Mouse (Mus musculus) cerebellum, adult 9-11 months (tissue): ENCODE data around the gene Lgals4.
"Not testable (repeated sequence)": the region's sequence is repeated elsewhere in the genome, so short reads cannot be mapped to it uniquely, and the experiment has no call there.

Experiments used
- DNase-seq: peaks from one replicate; pipeline ENCODE4 v3.0.0; 2022

The Lgals4 gene

DNA sequence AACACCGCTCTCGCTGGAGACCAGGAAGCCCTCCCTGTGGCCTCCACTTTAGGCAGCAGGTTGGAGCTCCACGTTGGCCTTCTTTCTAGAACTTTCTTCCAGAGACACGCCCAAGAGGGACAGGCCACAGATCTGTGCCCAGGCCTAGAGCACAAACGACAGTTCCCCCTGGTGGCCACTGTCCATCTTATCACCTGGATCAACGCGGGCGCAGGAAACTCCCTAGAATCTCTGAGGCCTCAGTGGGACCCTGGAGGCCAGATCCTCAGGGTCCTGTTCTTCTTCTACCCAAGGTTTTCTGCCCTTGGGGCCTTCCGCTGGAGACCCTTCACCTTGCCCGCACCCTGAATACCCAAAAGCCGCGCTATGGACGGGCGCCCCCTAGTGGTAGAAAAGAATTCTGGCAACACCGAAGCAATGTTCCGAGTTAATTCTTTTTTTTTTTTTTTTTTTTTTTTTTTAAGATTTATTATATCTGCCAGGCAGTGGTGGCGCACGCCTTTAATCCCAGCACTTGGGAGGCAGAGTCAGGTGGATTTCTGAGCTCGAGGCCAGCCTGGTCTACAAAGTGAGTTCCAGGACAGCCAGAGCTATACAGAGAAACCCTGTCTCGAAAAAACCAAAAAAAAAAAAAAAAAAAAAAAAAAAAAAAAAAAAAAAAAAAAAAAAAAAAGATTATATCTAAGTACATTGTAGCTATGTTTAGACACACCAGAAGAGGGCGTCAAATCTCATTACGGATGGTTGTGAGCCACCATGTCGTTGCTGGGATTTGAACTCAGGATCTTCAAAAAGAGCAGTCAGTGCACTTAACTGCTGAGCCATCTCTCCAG is 34.1 kb downstream of the Lgals4 start:
- DNase-seq: peak; percentile 70

DNA sequence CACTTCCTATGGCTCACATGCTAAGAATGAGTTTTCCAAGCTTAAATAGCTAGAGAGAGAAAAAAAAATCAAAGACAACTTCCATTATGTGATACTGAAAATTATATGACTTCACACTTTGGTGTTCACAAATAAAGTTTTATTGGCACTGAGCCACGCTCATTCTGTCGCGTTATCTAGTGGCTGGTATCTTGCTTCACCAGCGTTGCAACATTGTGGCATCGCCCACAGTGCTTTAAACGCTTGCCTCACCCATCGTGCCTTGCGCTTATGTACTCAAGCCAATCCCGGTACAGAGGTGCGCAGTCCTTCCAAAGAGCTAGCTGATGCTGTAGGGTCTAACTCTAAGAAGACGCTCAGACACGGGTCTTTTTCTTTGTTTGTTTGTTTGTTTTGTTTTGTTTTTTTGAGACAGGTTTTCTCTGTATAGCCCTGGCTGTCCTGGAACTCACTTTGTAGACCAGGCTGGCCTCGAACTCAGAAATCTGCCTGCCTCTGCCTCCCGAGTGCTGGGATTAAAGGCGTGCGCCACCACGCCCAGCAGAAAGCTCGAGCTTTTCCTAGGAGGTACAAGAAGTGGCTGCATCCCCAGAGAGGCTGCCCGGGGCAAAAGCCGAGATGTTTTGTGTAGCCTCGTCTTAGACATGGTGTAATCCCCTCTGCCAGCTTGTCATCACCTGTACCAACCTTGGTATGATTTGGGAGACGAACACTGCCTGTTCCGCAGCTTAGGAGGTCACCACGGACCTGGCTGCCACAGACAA is 37.4 kb downstream of the Lgals4 start:
- DNase-seq: no peak

DNA sequence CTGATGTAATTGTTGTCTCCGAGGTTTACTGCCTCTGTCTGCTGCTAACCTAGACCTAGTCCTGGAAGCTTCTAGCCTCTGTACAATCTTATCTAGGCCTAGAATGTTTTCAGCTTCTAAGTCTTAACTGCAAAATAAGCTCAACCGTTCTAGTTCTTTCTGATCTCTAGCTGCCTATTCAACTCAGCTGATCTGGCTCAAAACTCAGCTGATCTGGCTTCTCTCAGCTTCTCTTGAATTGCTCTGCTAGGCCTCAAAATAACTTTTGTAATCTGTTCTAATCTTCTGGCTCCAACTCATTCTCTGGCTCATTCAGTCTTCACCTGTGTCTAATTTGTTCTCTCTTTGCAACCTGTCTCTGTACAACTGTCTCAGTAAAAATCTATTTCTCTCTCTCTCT is 40.9 kb downstream of the Lgals4 start:
- DNase-seq: no peak

DNA sequence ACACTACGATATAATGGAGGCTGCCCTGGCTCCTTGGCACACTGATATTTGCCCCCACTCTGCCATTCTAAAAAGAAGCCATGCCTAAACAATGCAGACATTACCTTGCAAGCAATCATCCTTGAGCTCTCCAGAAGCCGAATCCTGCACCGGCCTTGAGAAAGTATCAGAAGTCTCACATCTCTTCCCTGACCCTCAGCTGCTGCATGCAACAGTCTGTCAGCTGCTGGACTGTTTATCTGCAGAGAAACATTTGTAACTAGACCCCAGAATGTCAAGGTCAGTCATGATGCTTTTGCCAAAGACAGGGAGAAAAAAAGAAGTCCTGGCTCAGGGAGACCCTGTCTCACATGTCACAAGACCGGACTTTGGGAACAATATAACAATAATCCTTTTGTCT is 42.4 kb downstream of the Lgals4 start:
- no peak for DNase-seq

DNA sequence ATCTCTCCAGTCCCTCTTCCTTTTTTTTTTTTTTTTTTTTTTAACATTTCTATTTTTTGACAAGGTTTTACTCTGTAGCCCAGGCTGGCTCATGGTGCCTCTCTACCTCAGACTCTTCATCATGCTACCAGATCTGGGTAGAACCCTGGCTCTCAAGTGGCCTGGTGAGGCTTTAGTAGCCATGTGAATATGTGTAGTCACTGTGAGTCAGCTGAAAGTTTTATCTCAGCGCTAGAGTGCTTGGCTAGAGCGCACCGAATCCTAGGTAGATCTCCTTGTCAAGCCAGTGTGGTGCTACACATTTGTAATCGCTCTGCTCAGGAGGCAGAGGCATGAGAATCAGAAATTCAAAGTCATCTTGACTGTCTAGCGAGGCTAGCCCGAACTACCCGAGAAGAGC is 43.5 kb downstream of the Lgals4 start:
- no peak for DNase-seq

DNA sequence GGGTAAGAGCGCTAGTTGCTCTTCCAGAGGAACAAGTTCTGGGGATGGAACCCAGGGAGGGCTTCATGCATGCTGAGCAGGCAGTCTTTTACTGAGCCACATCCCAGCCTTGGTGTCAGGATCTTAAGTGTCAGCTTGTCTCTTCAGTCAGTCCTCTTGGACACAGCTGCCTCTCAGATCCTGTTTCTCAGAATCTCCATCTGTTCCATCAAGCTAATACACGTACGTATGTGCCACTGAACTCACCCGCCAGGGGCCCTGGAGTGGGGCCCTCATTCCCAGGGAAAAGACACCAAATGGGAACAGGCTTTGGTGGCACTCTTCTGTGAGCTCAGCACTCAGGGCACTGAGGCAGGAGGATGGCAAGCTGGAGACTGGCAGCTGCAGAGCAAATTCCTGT is 44.2 kb downstream of the Lgals4 start:
- DNase-seq: no peak

DNA sequence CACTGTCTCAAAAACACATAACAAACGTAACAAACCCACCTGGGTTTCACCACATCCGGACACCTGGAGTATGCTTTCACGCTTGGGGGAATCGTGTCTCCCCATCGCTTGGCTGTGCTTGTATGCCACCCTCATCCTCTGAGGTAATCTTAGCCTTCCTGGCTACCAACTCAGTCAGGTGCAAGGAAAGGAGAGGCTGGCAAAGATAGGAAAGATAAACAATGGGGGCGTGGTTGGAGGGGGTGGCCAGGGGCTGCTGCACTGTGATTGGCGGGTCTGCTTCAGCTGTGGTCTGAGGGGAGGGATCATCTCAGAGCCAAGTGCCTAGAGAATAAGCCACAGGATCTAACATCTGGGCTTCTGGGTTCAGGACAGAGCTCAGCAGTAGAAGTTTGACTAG is 46.0 kb downstream of the Lgals4 start:
- DNase-seq: no peak

DNA sequence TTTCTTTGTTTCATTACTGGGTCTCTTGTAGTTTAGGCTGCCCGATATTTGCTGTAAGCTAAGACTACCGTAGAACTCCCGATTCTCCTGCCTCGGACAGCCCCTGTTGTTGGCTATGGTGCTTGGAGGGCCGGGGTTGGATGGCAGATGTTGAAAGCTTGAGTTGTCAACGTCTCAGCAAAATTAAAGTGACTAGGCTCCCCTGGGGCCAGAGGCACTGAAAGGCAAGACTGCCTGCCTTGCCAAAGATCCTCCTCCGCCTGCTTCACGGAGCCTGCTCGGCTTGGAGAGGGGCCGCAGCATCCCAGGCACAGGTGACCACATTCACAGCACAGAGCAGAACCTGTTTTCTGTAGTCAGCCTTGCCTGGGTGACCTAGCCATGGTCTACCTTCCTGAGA is 46.9 kb downstream of the Lgals4 start:
- DNase-seq: no peak

DNA sequence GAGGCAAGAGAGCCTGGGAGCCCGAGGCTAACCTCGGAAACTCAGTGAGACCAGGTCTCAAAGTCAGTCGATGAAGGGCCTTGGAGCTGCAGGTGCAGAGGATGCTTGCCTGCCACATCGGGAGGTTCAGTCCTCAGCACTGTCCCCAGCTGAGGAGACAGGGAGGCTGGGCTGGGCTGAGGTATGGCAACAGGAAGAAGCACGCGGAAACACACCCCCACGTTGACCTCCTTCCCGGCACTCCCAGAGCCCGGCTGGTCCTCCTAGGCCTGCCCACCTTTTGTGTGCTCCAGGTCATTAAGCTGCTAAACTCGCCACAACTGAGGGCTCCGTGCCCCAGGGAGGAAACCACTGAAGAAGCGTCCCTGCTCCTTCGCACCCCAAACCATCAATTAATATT is 47.5 kb downstream of the Lgals4 start, which contains the start of gene Capn12:
TSS of gene Capn12 (plus strand) at position 224 of the 400 bp plus-strand sequence.
- no peak for DNase-seq

DNA sequence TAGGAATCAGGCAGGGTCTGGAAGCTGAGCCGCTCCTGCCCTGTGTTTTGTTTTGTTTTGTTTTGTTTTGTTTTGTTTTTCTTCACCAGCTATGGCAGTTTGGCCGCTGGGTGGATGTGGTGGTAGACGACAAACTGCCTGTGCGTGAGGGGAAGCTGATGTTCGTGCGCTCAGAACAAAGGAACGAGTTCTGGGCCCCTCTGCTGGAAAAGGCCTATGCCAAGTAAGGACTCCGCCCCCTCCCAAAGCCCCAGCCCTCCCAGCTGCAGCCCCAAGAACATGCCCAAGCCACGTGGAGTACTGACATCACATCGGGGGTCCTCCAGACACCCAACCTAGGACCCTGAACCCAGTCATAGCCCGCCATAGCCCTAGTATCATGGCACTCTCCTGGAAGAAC is 49.4 kb downstream of the Lgals4 start:
- DNase-seq: no peak

DNA sequence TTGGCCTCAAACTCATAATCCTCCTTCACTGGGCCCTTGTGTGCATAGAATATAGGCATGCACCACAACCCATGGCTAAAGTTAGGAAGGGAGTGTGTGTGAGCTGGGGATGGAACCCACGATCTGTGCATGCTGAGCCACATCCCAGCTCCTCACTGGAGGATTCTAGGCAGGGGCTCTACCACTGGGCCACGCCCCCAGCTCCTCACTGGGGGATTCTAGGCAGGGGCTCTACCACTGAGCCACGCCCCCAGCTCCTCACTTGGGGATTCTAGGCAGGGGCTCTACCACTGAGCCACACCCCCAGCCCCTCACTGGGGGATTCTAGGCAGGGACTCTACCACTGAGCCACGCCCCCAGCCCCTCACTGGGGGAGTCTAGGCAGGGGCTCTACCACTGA is 50.0 kb downstream of the Lgals4 start:
- not testable (repeated sequence) for DNase-seq

DNA sequence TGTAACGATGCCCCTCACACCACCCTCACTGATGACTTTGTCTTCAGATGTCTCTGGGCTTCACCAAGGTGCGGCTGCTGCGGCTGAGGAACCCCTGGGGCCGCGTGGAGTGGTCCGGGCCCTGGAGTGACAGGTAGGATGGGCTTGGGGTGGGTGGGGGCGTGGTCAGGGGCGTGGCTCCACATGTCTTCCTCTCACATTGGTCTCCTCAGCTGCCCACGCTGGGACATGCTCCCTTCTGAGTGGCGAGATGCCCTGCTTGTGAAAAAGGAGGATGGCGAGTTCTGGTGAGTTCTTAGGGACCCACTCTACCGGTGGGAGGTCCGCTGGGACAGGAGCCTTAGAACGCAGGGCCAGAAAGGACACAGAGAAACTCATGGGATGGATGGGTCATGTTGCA is 52.8 kb downstream of the Lgals4 start:
- no peak for DNase-seq

DNA sequence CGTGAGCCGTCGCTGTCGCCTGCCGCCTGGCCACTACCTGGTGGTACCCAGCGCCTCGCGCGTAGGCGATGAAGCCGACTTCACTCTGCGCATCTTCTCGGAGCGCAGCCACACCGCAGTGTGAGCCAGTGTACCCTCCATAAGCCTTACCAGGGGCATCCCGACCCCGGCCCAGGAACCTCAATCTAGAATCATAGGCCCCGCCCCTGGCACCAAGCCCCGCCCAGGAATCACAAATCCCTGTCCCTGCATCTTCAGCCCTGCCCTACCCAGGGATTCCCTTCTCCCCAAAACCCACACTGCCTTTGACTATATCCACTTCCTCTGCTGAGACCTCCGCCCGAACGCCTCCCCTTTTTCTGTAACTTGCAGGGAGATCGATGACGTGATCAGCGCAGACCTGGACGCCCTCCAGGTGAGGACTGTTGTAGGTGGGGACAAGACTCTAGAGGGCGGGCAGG is 55.1 kb downstream of the Lgals4 start:
- no peak for DNase-seq
